Mouse (Mus musculus) E14TG2a.4 (cell line): ENCODE measurements around the gene Ppp4c.

Experiments
- CTCF ChIP-seq: conservative IDR thresholded peaks from 2 replicates; pipeline ENCODE4 v1.5.1; 2014; ENCODE audit warnings: low read length
- NANOG ChIP-seq: IDR thresholded peaks from 2 replicates; pipeline ENCODE4 v1.6.1; 2014; ENCODE audit warnings: borderline replicate concordance, low read length, mixed read lengths
- POU5F1 ChIP-seq: IDR thresholded peaks from 2 replicates; pipeline ENCODE4 v1.6.1; 2014; ENCODE audit warnings: low read length, borderline replicate concordance

DNA sequence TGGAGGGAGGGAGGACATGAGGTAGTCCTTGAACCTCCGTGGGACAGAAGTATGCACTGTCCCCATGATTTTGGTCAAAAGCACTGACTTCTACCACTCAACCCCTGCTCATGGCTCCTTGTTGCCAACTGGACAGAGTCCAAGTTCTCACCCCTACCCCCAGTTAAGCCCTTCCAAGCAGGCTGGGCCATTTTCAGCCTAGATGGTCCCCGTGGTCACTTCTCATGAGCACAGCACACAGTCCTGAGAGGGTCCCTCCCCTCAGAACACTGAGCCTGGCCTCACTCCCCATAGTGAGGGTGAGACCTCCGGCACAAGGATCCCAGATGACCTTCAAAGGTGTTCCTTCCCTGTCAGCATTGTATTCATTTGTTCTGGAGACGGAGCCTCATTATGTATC lies 3.2 kb downstream of the Ppp4c start:
- TF ChIP-seq CTCF, result no peak
- no peak for TF ChIP-seq POU5F1
- TF ChIP-seq NANOG, result no peak
